Mouse (Mus musculus): ENCODE data around the gene Nrd1.

DNA sequence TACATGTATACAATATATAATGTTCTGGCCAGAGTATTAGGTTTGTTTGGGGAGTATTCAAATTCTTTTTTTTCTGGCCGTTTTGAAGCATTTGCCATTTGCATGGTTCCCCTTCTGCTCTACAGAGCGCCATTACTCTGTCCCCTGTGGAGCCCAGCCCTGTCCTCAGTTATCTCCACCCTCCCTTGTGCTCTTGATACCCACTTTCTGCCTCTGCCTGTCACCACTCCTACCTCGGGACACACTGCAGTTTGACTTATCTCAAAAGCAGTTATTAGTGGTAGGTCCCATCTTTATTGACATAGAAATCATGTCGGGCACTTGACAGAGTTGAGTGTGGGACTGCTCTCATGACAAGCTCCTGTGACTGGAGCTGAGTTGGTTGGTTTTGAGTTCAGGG lies 42.3 kb downstream of the Nrd1 start:
- TF ChIP-seq EP300 (IDR thresholded peaks at IDR 0.05; ENCODE audit: low read depth) (no peak), CTCF (IDR thresholded peaks at IDR 0.05; ENCODE audit: low read depth) (no peak)

Measured in liver, embryonic 14.5 days (tissue).